Mouse (Mus musculus) megakaryocyte, embryonic 14.5 days (primary cell): ENCODE results near the gene Fam163b.

Experiments used
- FLI1 ChIP-seq: IDR thresholded peaks from 2 replicates; pipeline ENCODE4 v1.6.1; 2012; ENCODE audit warnings: low read length, inconsistent platforms, mixed read lengths
- GATA1 ChIP-seq: IDR thresholded peaks from 3 replicates; pipeline ENCODE4 v1.6.1; 2012; ENCODE audit warnings: mixed read lengths, low read length, inconsistent platforms, borderline replicate concordance

DNA sequence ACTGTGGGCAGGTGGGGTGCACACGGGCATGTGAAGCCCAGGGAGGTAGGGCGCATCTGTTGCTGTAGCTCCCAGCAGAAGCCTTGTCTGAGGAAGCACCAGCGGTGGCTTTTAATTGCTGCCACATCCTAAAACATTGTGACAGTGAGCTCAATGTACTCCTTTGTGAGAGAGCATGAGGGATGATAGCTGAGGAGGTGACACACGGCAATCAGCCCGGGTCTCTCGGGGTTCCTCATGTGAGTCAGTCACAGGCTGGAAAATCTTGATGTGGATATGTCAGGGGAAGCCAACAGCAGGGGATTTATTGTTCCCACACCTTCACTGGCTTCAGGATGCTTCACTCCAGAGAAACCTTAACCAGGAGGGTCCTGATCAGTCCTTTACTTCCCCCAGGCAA, 4.5 kb upstream of the Fam163b start:
- no peak for TF ChIP-seq GATA1
- no peak for TF ChIP-seq FLI1
